In genomic region chr13:74341036-74341435, GRCm38 (mm10) we compare ENCODE assay signal across 8 mouse cellular contexts. TPM values are rescaled to one million over a fixed set of nuclear protein-coding genes. Genes with fewer than 3 reads are reported as not detected.
A peak's percentile ranks its signal among the peaks of the same experiment; 100 is the strongest.
DNase-seq lines count a peak whose midpoint lies in the region; ATAC-seq lines count a peak whose summit lies in the region.

No protein-coding gene starts in this region.

- no peak overlapping the region for H3K27ac ChIP-seq in forebrain, embryonic 15.5 days (replicated peaks)
- H3K27ac ChIP-seq in forebrain, embryonic 10.5 days = no peak overlapping the region
- H3K27ac ChIP-seq in midbrain, embryonic 14.5 days (replicated peaks; ENCODE audit: low read depth, low read length) = no peak overlapping the region

- H3K4me3 ChIP-seq in forebrain, embryonic 15.5 days = no peak overlapping the region
- H3K4me3 ChIP-seq in forebrain, embryonic 10.5 days = no peak overlapping the region
- no peak overlapping the region for H3K4me3 ChIP-seq in midbrain, embryonic 14.5 days (replicated peaks; ENCODE audit: low read depth, low read length)

- 0 out of 2 replicates have a peak, but pooled peaks have one; percentile 32 for ATAC-seq in forebrain, embryonic 15.5 days (replicated peaks)
- ATAC-seq in activated CD4-positive, CD25-positive, alpha-beta regulatory T cell, adult 4 months = peak; percentile 98
- no peak for ATAC-seq in midbrain, embryonic 14.5 days (ENCODE audit: low FRiP score, low TSS enrichment)

- intact Hi-C loops in gastrocnemius, postnatal 14 days (cut with DNase I; ENCODE audit: low total_unique reads) = no loop called here

- DNase-seq in forebrain, embryonic 10.5 days (ENCODE audit: extremely low spot score, low spot score) = no peak
- peak; percentile 70 for DNase-seq in A20 (ENCODE audit: low read depth, low spot score)
- peak; percentile 7 for DNase-seq in gastrocnemius, postnatal 14 days
- DNase-seq in kidney, postnatal 36 days = peak; percentile 40 to 61
- DNase-seq in midbrain, embryonic 14.5 days = peak; percentile 74
- DNase-seq in frontal cortex, postnatal 25 days (ENCODE audit: low spot score in 2 of 2) = no peak

- H3K9me3 ChIP-seq in forebrain, embryonic 15.5 days = no peaks in the 10 kb centered on the region
- no peaks in the 10 kb centered on the region for H3K9me3 ChIP-seq in forebrain, embryonic 10.5 days
- H3K9me3 ChIP-seq in midbrain, embryonic 14.5 days (ENCODE audit: control insufficient read depth, low read length) = no peaks in the 10 kb centered on the region

- H3K9ac ChIP-seq in forebrain, embryonic 15.5 days (replicated peaks) = no peak overlapping the region
- H3K9ac ChIP-seq in midbrain, embryonic 14.5 days (replicated peaks; ENCODE audit: low read length) = no peak overlapping the region

- 58% methylated on average over 3 of the region's 3 CpGs for WGBS in forebrain, embryonic 15.5 days
- WGBS in forebrain, embryonic 10.5 days = 60% methylated on average over 3 of the region's 3 CpGs
- 53% methylated on average over 3 of the region's 3 CpGs for WGBS in midbrain, embryonic 14.5 days

- H3K36me3 ChIP-seq in forebrain, embryonic 15.5 days = peaks cover 69% of the 10 kb centered on the region
- H3K36me3 ChIP-seq in forebrain, embryonic 10.5 days (replicated peaks) = peaks cover 82% of the 10 kb centered on the region
- peaks cover 69% of the 10 kb centered on the region for H3K36me3 ChIP-seq in midbrain, embryonic 14.5 days (ENCODE audit: control insufficient read depth, insufficient read depth, low read length)

- no peak overlapping the region for H3K4me2 ChIP-seq in forebrain, embryonic 15.5 days (replicated peaks)
- no peak overlapping the region for H3K4me2 ChIP-seq in midbrain, embryonic 14.5 days (ENCODE audit: low read length)

- H3K27me3 ChIP-seq in forebrain, embryonic 15.5 days = no peaks in the 10 kb centered on the region
- no peaks in the 10 kb centered on the region for H3K27me3 ChIP-seq in forebrain, embryonic 10.5 days (ENCODE audit: poor library complexity, severe bottlenecking)
- H3K27me3 ChIP-seq in midbrain, embryonic 14.5 days (ENCODE audit: control insufficient read depth, insufficient read depth, low read length) = no peaks in the 10 kb centered on the region

- no peaks in the 10 kb centered on the region for H3K4me1 ChIP-seq in forebrain, embryonic 15.5 days
- H3K4me1 ChIP-seq in forebrain, embryonic 10.5 days = no peaks in the 10 kb centered on the region
- H3K4me1 ChIP-seq in midbrain, embryonic 14.5 days (ENCODE audit: control insufficient read depth, insufficient read depth, low read length) = no peaks in the 10 kb centered on the region

RNA-seq across cellular contexts. Expression of gene Sdha, which starts 9.0 kb away (rescaled TPM):
- polyA plus RNA-seq in forebrain, embryonic 15.5 days (2015; fragmentation: Nextera tagmentation; extraction: Ambion mirVana) = 212 and 220 TPM in 2 replicates
- polyA plus RNA-seq in forebrain, embryonic 10.5 days (2016; fragmentation: Nextera tagmentation; extraction: Ambion mirVana) = 274 and 282 TPM in 2 replicates
- polyA plus RNA-seq in activated CD4-positive, CD25-positive, alpha-beta regulatory T cell, adult 4 months (2017; shearing (Covaris generic)) = 100 to 1,000 TPM; 257 to 308 TPM
- total RNA-seq in gastrocnemius, postnatal 14 days (2021) = 100 to 1,000 TPM; 505 to 626 TPM
- polyA plus RNA-seq in midbrain, embryonic 14.5 days (2014; fragmentation: Nextera tagmentation; extraction: Ambion mirVana) = 153 and 196 TPM in 2 replicates

RNA-seq across cellular contexts. Expression of gene Ccdc127, which starts 9.1 kb away (rescaled TPM):
- polyA plus RNA-seq in forebrain, embryonic 15.5 days (2015; fragmentation: Nextera tagmentation; extraction: Ambion mirVana) = 47.1 and 47.4 TPM in 2 replicates
- polyA plus RNA-seq in forebrain, embryonic 10.5 days (2016; fragmentation: Nextera tagmentation; extraction: Ambion mirVana) = 52.4 and 56.7 TPM in 2 replicates
- 10 to 100 TPM; 37.6 to 37.9 TPM for polyA plus RNA-seq in activated CD4-positive, CD25-positive, alpha-beta regulatory T cell, adult 4 months (2017; shearing (Covaris generic))
- total RNA-seq in gastrocnemius, postnatal 14 days (2021) = 10 to 100 TPM; 37.0 to 43.6 TPM
- polyA plus RNA-seq in midbrain, embryonic 14.5 days (2014; fragmentation: Nextera tagmentation; extraction: Ambion mirVana) = 41.7 and 46.2 TPM in 2 replicates

RNA-seq across cellular contexts. Expression of gene Lrrc14b, which starts 22.8 kb away (rescaled TPM):
- not detected in 2 replicates for polyA plus RNA-seq in forebrain, embryonic 15.5 days (2015; fragmentation: Nextera tagmentation; extraction: Ambion mirVana)
- not detected in 2 replicates for polyA plus RNA-seq in forebrain, embryonic 10.5 days (2016; fragmentation: Nextera tagmentation; extraction: Ambion mirVana)
- not detected for polyA plus RNA-seq in activated CD4-positive, CD25-positive, alpha-beta regulatory T cell, adult 4 months (2017; shearing (Covaris generic))
- total RNA-seq in gastrocnemius, postnatal 14 days (2021) = 10 to 100 TPM; 54.0 to 67.5 TPM
- not detected in 2 replicates for polyA plus RNA-seq in midbrain, embryonic 14.5 days (2014; fragmentation: Nextera tagmentation; extraction: Ambion mirVana)

RNA-seq across cellular contexts. Expression of gene Pdcd6, which starts 23.7 kb away (rescaled TPM):
- polyA plus RNA-seq in forebrain, embryonic 15.5 days (2015; fragmentation: Nextera tagmentation; extraction: Ambion mirVana) = 134 and 137 TPM in 2 replicates
- 129 and 130 TPM in 2 replicates for polyA plus RNA-seq in forebrain, embryonic 10.5 days (2016; fragmentation: Nextera tagmentation; extraction: Ambion mirVana)
- polyA plus RNA-seq in activated CD4-positive, CD25-positive, alpha-beta regulatory T cell, adult 4 months (2017; shearing (Covaris generic)) = 100 to 1,000 TPM; 188 to 204 TPM
- total RNA-seq in gastrocnemius, postnatal 14 days (2021) = 10 to 100 TPM; 20.9 to 24.7 TPM
- 126 and 131 TPM in 2 replicates for polyA plus RNA-seq in midbrain, embryonic 14.5 days (2014; fragmentation: Nextera tagmentation; extraction: Ambion mirVana)

RNA-seq across cellular contexts. Expression of gene Ahrr, which starts 48.9 kb away (rescaled TPM):
- 0.87 and 1.3 TPM in 2 replicates for polyA plus RNA-seq in forebrain, embryonic 15.5 days (2015; fragmentation: Nextera tagmentation; extraction: Ambion mirVana)
- 1.5 and 1.6 TPM in 2 replicates for polyA plus RNA-seq in forebrain, embryonic 10.5 days (2016; fragmentation: Nextera tagmentation; extraction: Ambion mirVana)
- polyA plus RNA-seq in activated CD4-positive, CD25-positive, alpha-beta regulatory T cell, adult 4 months (2017; shearing (Covaris generic)) = under 1 TPM; 0.20 to 0.56 TPM
- total RNA-seq in gastrocnemius, postnatal 14 days (2021) = under 1 TPM; 0.04 to 0.25 TPM
- 0.15 and 1.5 TPM in 2 replicates for polyA plus RNA-seq in midbrain, embryonic 14.5 days (2014; fragmentation: Nextera tagmentation; extraction: Ambion mirVana)

Comparison
In these comparisons a context has a peak if more than half of its experiments do, and no peak if none do; other contexts are left out.
1. DNase-seq: peak in A20 (single experiment), gastrocnemius, postnatal 14 days (single experiment), kidney, postnatal 36 days (2 of 2) and midbrain, embryonic 14.5 days (single experiment); none in forebrain, embryonic 10.5 days (single experiment) and frontal cortex, postnatal 25 days (0 of 2).